Mouse (Mus musculus) adrenal gland (tissue): ENCODE measurements at regions not wholly inside any gene's neighbourhood (a gene's known extent, or its start where the extent isn't known, plus 50 kb on each side); places are given as distances from the start of the nearest gene placed in this dataset.

Experiments used
- intact Hi-C: fragments of 180-260 bp; cut with DNase I; formaldehyde crosslinking; loops from one replicate; pipeline ENCODE4 v1.15.1; 2025

DNA sequence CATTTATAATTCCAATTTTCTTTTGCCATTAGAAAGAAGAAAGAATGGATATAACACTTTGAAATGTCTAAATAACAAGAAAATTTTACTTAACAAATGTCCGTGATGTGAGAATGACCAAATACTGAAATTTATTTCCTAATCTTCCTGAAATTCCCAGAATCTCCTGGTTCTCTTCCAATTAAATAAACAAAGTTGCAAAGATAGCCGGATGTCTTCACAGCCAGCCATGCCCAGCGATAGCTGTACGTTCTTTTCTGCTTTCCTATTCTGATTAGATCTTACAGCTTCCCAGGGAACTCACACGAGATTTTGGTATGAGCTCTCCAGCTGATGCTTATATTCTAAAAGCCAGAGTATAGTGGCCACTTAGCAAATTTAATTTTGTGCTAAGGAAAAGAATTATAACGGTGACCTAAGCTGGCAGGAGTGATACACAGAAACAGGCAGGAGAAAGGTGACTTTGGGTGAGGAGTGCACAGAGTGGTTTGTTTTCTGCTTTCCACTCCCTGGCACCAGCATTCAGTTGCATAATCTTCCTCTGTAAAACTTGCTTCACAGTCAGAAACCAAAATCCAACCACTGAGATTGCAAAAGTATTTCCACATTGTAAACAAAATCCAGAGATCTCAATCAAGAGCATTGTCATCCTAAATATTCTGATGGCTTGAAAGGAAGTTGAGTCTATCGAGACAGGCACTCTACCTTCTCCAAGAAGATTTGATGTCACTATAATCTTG, 74.7 kb upstream of the Foxq1 start:
- intact Hi-C loops, result no loop called here

GRCm38 (mm10) chr13:31486373-31486772, 69.6 kb upstream of the Foxq1 start:
- intact Hi-C loops, result no loop called here

DNA sequence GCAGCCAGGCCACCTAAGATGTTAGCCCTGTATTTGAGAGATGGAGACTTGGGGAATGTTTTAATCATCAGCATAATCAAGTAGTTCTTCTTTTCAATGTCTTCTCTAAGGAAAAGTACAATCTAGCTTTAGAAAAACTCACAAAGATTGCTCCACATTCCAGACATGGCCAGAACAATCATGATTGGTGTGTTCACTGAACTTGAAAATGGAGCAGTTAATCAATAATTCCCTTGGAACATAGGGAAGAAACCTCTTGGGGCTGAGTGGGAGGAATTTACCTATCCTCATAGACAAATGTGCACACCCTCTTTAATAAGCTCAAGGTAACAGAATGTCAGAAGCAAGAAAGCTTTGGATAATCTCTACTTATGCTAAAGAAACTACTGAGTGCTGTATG, 67.7 kb upstream of the Foxq1 start:
- intact Hi-C loops, result no loop called here

GRCm38 (mm10) chr13:31503191-31503590, 52.7 kb upstream of the Foxq1 start:
- intact Hi-C loops, result no loop called here

GRCm38 (mm10) chr13:31503832-31504231, 52.1 kb upstream of the Foxq1 start:
- intact Hi-C loops, result no loop called here

DNA sequence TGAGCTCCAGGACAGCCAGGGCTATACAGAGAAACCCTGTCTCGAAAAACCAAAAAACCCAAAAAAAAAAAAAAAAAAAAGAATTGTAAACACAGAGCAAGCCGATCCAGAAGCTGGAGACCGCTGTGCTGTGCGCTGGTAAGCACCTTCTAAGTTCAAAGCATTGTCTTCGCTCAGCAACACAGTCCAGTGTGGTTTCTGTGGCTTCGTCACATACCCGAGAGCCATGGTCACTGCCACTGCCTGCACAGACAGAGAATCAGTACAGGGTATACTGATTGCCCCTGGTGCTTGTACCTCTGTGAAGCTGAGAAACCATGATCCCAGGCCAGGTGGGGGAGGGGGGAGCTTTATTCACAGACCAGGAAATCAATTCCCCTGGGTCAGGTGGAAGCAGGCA, 51.6 kb upstream of the Foxq1 start:
- intact Hi-C loops, result no loop called here

GRCm38 (mm10) chr13:31505386-31505785, 50.5 kb upstream of the Foxq1 start:
- intact Hi-C loops, result no loop called here
